Mouse (Mus musculus) kidney, embryonic 15.5 days (tissue): ENCODE results near the gene Snai3. TPM values are rescaled to one million over a fixed set of nuclear protein-coding genes. Genes with fewer than 3 reads are reported as not detected.
A peak's percentile ranks its signal among the peaks of the same experiment; 100 is the strongest.

ENCODE experiments used
- ATAC-seq: fragments of 200-750 bp; cut with Nextera tagmentation; replicated peaks from 2 replicates; pipeline ENCODE4 v1.8.0; 2017; ENCODE audit warnings: moderate TSS enrichment; ENCODE audit not compliant: low FRiP score
- H3K27ac ChIP-seq: fragments of 300-500 bp; sonication (generic); 2 replicates; pipeline ENCODE4 v1.5.1; 2015; ENCODE audit warnings: mild to moderate bottlenecking, inconsistent platforms
- H3K27me3 ChIP-seq: fragments of 300-500 bp; sonication (generic); 2 replicates; pipeline ENCODE4 v1.6.1; 2015; ENCODE audit warnings: inconsistent platforms
- H3K36me3 ChIP-seq: fragments of 300-500 bp; sonication (generic); 2 replicates; pipeline ENCODE4 v1.6.1; 2015; ENCODE audit warnings: inconsistent platforms
- H3K4me1 ChIP-seq: fragments of 300-500 bp; sonication (generic); 2 replicates; pipeline ENCODE4 v1.6.1; 2015; ENCODE audit warnings: inconsistent platforms
- H3K4me2 ChIP-seq: fragments of 300-500 bp; sonication (generic); 2 replicates; pipeline ENCODE4 v1.6.1; 2015; ENCODE audit warnings: moderate library complexity, mild to moderate bottlenecking, inconsistent platforms
- H3K4me3 ChIP-seq: fragments of 300-500 bp; sonication (generic); replicated peaks from 2 replicates; pipeline ENCODE4 v1.5.1; 2015; ENCODE audit warnings: mild to moderate bottlenecking, inconsistent platforms
- H3K9ac ChIP-seq: fragments of 300-500 bp; sonication (generic); 2 replicates; pipeline ENCODE4 v1.6.1; 2015; ENCODE audit warnings: mild to moderate bottlenecking, inconsistent platforms
- H3K9me3 ChIP-seq: fragments of 300-500 bp; sonication (generic); replicated peaks from 2 replicates; pipeline ENCODE4 v1.6.1; 2016; ENCODE audit warnings: inconsistent platforms
- WGBS: fragments of 180-500 bp; shearing (Covaris S2); methylation state at CpG from one replicate; pipeline ENCODE4 v1.1.7; 2015; ENCODE audit warnings: mixed read lengths; 5-methylcytosine and 5-hydroxymethylcytosine counted together
- polyA plus RNA-seq: library from polyadenylated mRNA; unstranded; fragments of >200 nt; fragmentation: Nextera tagmentation; extraction: Ambion mirVana; gene quantifications from 2 replicates; pipeline ENCODE4 v1.2.1, GENCODE M21; 2015

The Snai3 gene
- polyA plus RNA-seq, 1 experiment from 2014 or later: 0.34 TPM

GRCm38 (mm10) chr8:122436146-122436545, 24.4 kb downstream of the Snai3 start:
- Histone ChIP-seq H3K4me3 (no peak overlapping the region), H3K9ac (no peak overlapping the region), H3K4me2 (no peak overlapping the region), H3K4me1 (peaks cover 44% of the 10 kb centered on the region), H3K36me3 (peaks cover 57% of the 10 kb centered on the region), H3K27ac (no peak overlapping the region), H3K9me3 (no peaks in the 10 kb centered on the region), H3K27me3 (no peaks in the 10 kb centered on the region)
- no peak for ATAC-seq
- 93% methylated on average over 9 of the region's 9 CpGs for WGBS

GRCm38 (mm10) chr8:122435375-122435774, 25.2 kb downstream of the Snai3 start:
- 94% methylated on average over 6 of the region's 6 CpGs for WGBS
- Histone ChIP-seq H3K27me3 (no peaks in the 10 kb centered on the region), H3K9me3 (no peaks in the 10 kb centered on the region), H3K4me3 (no peak overlapping the region), H3K4me1 (peaks cover 51% of the 10 kb centered on the region), H3K4me2 (no peak overlapping the region), H3K27ac (no peak overlapping the region), H3K36me3 (peaks cover 57% of the 10 kb centered on the region), H3K9ac (no peak overlapping the region)
- ATAC-seq: no peak

- H3K4me1 ChIP-seq: peaks cover 57% of the 10 kb centered on the region
- no peaks in the 10 kb centered on the region for H3K27me3 ChIP-seq
- H3K9me3 ChIP-seq: no peaks in the 10 kb centered on the region
- ATAC-seq: peak; percentile 37; the same call in 1 of the 2 replicates
- peak overlapping the region; percentile 57 for H3K4me3 ChIP-seq
- peak overlapping the region; percentile 77 for H3K4me2 ChIP-seq
- H3K27ac ChIP-seq: peak overlapping the region; percentile 71
- peaks cover 45% of the 10 kb centered on the region for H3K36me3 ChIP-seq
- H3K9ac ChIP-seq: 0 out of 2 replicates have a peak overlapping the region, but pooled peaks have one; percentile 53
- whole genome bisulfite sequencing: 62% methylated on average over 11 of the region's 11 CpGs
Measured at GRCm38 (mm10) chr8:122433269-122433905, 27.1 kb downstream of the Snai3 start.

DNA sequence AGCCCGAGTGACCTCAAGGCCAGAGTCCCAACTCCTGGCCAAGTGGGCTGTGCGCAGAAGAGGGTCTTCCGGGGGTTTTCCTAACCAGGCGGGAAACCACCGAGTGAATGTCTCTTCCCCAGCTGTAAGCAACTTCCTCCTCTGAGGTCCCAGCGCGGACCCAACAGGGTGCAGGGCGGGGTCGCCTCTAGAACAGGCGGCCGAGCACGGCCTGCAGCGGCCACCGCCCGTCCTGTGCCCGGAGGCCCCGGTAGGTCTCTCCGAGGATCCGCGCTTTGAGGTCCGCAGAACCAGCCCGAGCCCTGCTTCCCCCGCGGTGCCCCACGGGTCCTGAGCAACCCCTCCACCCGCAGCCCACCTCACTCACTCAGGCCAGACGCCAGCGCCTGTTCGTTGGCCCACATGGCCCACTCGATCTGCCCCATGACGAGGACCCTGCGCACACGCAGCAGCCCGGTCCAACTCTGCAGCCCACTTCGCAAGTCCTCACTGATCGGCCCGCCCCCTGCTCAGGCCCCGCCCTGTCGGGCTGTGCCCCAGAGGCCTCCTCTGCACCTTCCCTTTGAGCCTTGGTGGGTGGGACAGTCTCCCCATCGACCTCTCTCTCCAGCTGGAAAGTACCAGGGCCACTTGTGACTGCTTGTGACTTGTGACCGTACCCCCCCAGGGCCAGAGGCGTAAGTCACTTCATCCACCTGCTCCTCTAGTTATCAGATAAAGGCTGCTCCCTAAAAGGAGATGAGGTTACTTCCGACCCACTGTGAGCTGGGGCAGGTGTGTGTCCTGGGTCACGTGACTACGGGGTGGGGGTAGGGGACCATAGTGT, 27.9 kb downstream of the Snai3 start, which contains the start of gene Cyba:
Cyba (minus strand) TSS at position 488 of the 826 bp plus-strand sequence.
- H3K36me3 ChIP-seq: peaks cover 38% of the 10 kb centered on the region
- ATAC-seq: peak; percentile 81
- WGBS: 2% methylated on average over 45 of the region's 45 CpGs
- peak within 1 kb of the TSS; percentile 77 for H3K4me2 ChIP-seq
- H3K4me3 ChIP-seq: peak within 1 kb of the TSS; percentile 57
- H3K9ac ChIP-seq: peak within 1 kb of the TSS; percentile 53
- peaks cover 50% of the 10 kb centered on the region for H3K4me1 ChIP-seq
- H3K27me3 ChIP-seq: no peaks in the 10 kb centered on the region
- peak within 1 kb of the TSS; percentile 71 for H3K27ac ChIP-seq
- no peaks in the 10 kb centered on the region for H3K9me3 ChIP-seq

DNA sequence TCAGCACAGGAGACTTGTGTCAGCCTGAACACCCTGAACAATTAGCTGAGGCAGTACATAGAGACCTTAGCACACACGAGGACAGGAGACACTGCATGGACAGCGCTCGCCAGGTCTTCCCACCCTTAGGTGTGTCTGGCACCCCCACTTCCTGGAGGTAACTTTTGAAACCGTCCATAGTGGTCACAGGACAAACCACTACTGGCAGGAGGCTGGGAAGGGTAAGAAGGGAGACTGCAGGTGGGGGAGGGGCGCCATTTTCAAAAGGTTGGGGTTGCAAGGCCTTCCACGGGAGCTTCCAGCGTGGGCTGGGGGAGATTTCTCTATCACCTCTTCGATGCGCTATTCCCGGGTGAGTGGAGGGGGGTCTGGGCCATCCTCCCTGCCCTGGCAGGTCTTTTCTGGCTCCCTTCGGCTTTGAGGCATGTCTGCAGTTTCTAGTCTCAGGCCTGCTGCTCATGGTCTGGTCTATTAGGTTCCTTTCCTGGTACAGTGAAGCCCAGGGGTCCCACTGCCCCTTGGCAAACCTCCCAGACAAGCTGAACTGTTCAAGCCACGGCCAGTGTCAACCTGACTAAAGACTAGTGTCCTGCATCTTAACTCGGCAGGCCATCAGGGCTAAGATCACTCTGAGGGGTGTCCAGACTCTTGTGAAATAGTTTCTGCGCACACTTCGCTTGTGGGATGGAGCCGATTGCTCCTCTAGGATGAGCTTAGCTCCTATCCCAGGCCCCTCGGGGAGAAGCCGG, 28.7 kb downstream of the Snai3 start:
- peaks cover 42% of the 10 kb centered on the region for H3K4me1 ChIP-seq

GRCm38 (mm10) chr8:122430646-122431045, 29.9 kb downstream of the Snai3 start:
- Histone ChIP-seq H3K27me3 (no peaks in the 10 kb centered on the region), H3K27ac (peak overlapping the region; percentile 82), H3K9me3 (no peaks in the 10 kb centered on the region), H3K4me1 (peaks cover 41% of the 10 kb centered on the region), H3K4me2 (peak overlapping the region; percentile 77; the same call in 1 of the 2 replicates), H3K4me3 (no peak overlapping the region), H3K36me3 (peaks cover 26% of the 10 kb centered on the region), H3K9ac (no peak overlapping the region)
- WGBS: 66% methylated on average over 3 of the region's 3 CpGs
- ATAC-seq: peak; percentile 47

More for the DNA sequence above, 28.7 kb downstream of the Snai3 start:
- peak overlapping the region; percentile 71 for H3K27ac ChIP-seq
- H3K9me3 ChIP-seq: no peaks in the 10 kb centered on the region
- H3K4me3 ChIP-seq: peak overlapping the region; percentile 57
- H3K36me3 ChIP-seq: peaks cover 30% of the 10 kb centered on the region
- peak overlapping the region; percentile 77 for H3K4me2 ChIP-seq
- H3K27me3 ChIP-seq: no peaks in the 10 kb centered on the region
- 28% methylated on average over 18 of the region's 18 CpGs for WGBS
- H3K9ac ChIP-seq: peak overlapping the region; percentile 53
- ATAC-seq: peak; percentile 31

GRCm38 (mm10) chr8:122430058-122430636, 30.4 kb downstream of the Snai3 start:
- H3K36me3 ChIP-seq: peaks cover 25% of the 10 kb centered on the region
- 68% methylated on average over 10 of the region's 10 CpGs for WGBS
- no peak overlapping the region for H3K4me2 ChIP-seq
- no peaks in the 10 kb centered on the region for H3K27me3 ChIP-seq
- H3K9ac ChIP-seq: no peak overlapping the region
- ATAC-seq: 0 out of 2 replicates have a peak, but pooled peaks have one; percentile 2
- no peak overlapping the region for H3K4me3 ChIP-seq
- peak overlapping the region; percentile 82 for H3K27ac ChIP-seq
- peaks cover 41% of the 10 kb centered on the region for H3K4me1 ChIP-seq
- H3K9me3 ChIP-seq: no peaks in the 10 kb centered on the region

DNA sequence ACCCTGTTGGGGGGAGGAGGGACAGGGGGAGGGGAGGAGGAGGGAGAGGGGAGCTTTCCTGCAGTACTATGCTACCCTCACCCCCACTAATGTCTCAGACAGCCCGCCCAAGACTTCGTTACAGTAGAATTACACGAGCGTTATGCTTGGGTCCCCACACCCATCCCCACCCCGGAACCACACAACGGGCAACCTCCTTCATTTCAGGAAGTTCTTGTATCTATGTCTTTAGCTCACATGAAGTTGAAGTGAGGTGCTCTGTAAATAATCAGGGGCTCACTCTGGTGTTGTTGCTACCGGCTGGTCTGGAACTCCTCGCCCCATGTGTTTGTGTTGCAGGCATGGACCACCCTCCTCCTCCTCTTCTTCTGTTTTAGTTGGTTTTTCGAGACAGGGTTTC, 32.4 kb downstream of the Snai3 start:
- no peak overlapping the region for H3K4me3 ChIP-seq
- no peaks in the 10 kb centered on the region for H3K9me3 ChIP-seq
- ATAC-seq: no peak
- peaks cover 12% of the 10 kb centered on the region for H3K36me3 ChIP-seq
- no peak overlapping the region for H3K9ac ChIP-seq
- H3K4me1 ChIP-seq: peaks cover 54% of the 10 kb centered on the region
- H3K27me3 ChIP-seq: no peaks in the 10 kb centered on the region
- WGBS: 83% methylated on average over 9 of the region's 9 CpGs
- H3K27ac ChIP-seq: no peak overlapping the region
- H3K4me2 ChIP-seq: no peak overlapping the region

DNA sequence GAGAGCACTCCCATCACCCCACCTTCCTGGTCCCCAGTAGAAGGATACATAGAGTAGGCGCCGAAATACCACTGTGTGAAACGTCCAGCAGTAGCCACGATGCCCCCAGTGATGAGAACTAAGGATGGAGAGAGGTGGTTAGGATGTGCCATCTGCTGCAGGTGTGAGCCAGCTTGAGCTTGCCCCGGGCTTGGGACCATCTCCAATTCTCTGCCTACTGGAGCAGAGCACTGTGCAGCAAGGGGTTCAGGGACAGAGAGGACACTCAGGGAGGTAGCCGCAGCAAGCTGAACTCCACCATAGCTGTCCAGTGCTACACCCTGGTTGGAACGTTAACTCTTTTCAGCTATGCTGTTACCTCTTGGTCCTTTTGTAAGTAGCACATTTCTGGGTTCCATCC, 32.9 kb downstream of the Snai3 start:
- H3K27ac ChIP-seq: no peak overlapping the region
- WGBS: 92% methylated on average over 7 of the region's 7 CpGs
- no peaks in the 10 kb centered on the region for H3K27me3 ChIP-seq
- H3K9me3 ChIP-seq: no peaks in the 10 kb centered on the region
- no peak overlapping the region for H3K4me2 ChIP-seq
- H3K4me3 ChIP-seq: no peak overlapping the region
- peaks cover 12% of the 10 kb centered on the region for H3K36me3 ChIP-seq
- no peak for ATAC-seq
- H3K9ac ChIP-seq: no peak overlapping the region
- H3K4me1 ChIP-seq: peaks cover 49% of the 10 kb centered on the region

- Histone ChIP-seq H3K9ac (no peak overlapping the region), H3K27ac (no peak overlapping the region), H3K9me3 (no peaks in the 10 kb centered on the region), H3K4me3 (no peak overlapping the region), H3K4me1 (peaks cover 35% of the 10 kb centered on the region), H3K4me2 (no peak overlapping the region), H3K27me3 (no peaks in the 10 kb centered on the region), H3K36me3 (peaks cover 12% of the 10 kb centered on the region)
- 84% methylated on average over 9 of the region's 9 CpGs for WGBS
- ATAC-seq: no peak
Measured at GRCm38 (mm10) chr8:122426145-122426544, 34.4 kb downstream of the Snai3 start.

DNA sequence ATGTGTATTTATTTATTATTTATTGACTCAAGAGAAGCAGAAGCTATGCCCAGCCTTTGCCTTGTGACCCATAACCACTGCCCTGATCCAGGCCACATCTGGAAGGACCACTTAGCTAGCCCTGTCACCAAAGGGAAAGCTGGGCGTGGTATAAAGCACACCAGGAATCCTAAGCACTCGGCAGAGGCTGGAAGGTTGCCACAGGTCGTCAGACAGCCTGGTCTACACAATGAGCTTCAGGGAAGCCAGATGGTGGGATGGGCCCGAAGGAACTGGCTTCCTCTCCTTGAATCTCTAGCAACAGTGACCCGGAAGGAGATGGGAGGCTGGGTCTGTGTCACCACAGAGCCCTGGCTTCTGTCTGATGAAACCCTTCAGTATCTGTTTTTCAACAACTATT, 36.9 kb downstream of the Snai3 start:
- no peak overlapping the region for H3K4me3 ChIP-seq
- H3K9me3 ChIP-seq: no peaks in the 10 kb centered on the region
- 0 out of 2 replicates have a peak overlapping the region, but pooled peaks have one; percentile 23 for H3K27ac ChIP-seq
- H3K4me1 ChIP-seq: peaks cover 18% of the 10 kb centered on the region
- ATAC-seq: no peak
- H3K9ac ChIP-seq: no peak overlapping the region
- WGBS: 35% methylated on average over 5 of the region's 5 CpGs
- H3K27me3 ChIP-seq: no peaks in the 10 kb centered on the region
- H3K4me2 ChIP-seq: no peak overlapping the region
- peaks cover 18% of the 10 kb centered on the region for H3K36me3 ChIP-seq
